Mouse (Mus musculus): Measurements from ENCODE around the gene Eif1b. TPM values are rescaled to one million over a fixed set of nuclear protein-coding genes. Genes with fewer than 3 reads are reported as not detected.

Eif1b gene
- polyA plus RNA-seq, 1 experiment from 2014 or later: 310 TPM

DNA sequence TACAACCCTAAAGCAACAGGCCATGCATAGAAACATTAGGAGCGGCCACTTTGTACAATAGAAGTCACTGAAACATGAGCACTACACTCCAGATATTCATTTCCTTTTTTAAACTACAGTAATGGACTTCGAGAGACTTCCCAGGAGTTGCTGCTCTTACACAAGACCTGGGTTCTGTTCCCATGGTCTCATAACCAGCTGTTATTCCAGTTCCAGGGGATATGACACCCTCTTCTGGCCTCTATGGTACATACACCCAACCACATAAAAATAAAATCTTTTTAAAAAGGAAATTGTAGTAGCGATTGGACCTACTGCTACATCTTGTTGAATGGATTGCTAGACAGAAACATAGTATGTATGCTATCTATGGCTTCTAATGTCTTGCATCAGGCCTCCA lies 523 bp upstream of the Eif1b start:
- H3K27ac ChIP-seq (replicated peaks; ENCODE audit: low read depth, low read length): no peak overlapping the region
- peak overlapping the region; percentile 95 for H3K4me3 ChIP-seq (replicated peaks; ENCODE audit: low read depth, low read length)
- peaks cover 15% of the 10 kb centered on the region for H3K4me1 ChIP-seq (ENCODE audit: control insufficient read depth, insufficient read depth, low read length)
- WGBS: 88% methylated on average over 3 of the region's 3 CpGs
- peak overlapping the region; percentile 98; the same call in 1 of the 2 replicates for H3K9ac ChIP-seq (replicated peaks; ENCODE audit: low read length)
- ATAC-seq (ENCODE audit: low FRiP score, low TSS enrichment): no peak
- H3K27me3 ChIP-seq (ENCODE audit: control insufficient read depth, insufficient read depth, low read length): no peaks in the 10 kb centered on the region
- peaks cover 24% of the 10 kb centered on the region for H3K36me3 ChIP-seq (ENCODE audit: control insufficient read depth, insufficient read depth, low read length)
- H3K9me3 ChIP-seq (ENCODE audit: control insufficient read depth, low read length): no peaks in the 10 kb centered on the region
- H3K4me2 ChIP-seq (ENCODE audit: low read length): peak overlapping the region; percentile 86
- no peak for DNase-seq

DNA sequence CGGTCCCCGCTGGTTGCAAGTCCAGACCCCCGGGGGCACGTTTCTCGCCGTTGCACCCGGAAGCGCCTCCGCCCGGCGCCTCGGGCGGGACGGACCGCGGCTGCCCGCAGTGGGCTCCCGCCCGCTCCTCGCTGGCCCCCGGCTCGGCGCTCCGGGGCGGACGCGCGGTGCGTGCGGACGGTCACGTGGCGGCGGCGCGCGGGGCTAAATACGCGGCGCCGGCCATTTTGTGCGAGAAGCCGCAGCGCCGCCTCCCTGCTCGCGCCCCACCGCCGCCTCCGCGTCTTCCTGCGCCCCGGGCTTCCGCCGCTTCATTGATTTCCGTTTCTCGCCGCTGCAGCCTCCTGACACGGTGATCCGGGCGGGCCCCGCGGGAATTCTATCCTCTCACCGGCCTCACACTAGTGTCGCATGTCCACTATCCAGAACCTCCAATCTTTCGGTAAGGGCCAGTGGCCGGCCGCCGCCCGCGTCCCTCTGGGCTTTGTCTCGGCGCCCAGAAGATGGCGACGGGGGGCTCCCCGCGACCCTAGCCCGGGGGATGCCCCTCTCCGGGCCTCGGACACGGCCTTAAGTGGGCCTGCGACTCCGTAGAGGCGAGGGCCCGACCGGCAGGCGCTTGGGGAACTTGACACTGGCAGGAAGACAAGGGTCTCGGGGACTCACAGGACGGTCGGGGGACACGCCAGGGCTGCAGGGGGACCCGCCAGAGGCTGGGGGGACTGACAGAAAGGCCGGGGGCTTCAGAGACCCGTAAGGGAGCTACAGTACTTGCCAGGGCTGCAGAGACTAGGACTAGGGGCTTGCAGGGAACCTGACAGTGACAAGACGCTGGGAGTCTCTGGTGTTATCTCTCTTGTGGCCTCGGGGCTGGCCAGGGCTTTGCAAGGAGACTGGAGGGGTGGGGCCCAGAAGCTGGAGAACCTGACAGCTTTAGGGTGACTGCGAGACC lies 644 bp downstream of the Eif1b start:
- DNase-seq: peak; percentile 95
- no peaks in the 10 kb centered on the region for H3K27me3 ChIP-seq (ENCODE audit: control insufficient read depth, insufficient read depth, low read length)

DNA sequence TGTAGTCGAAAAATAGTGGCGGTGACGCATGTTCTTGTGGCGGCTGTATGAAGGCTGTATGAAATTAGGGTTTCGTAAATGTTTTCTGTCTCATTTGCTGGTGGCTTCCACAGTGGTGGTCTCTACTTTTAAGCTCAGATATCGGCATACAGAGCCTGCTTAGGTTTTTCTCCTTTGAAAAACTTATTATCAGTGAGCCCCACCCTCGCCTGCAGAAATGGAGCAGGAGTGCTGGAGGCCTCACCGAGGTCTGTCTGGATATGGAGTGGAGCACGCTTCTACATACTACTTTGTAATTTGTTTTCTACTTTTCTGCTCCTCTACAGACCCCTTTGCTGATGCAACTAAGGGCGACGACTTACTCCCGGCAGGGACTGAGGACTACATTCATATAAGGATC lies 1.7 kb downstream of the Eif1b start:
- H3K4me1 ChIP-seq (ENCODE audit: control insufficient read depth, insufficient read depth, low read length): peaks cover 15% of the 10 kb centered on the region
- DNase-seq (no peak), ATAC-seq (ENCODE audit: low FRiP score, low TSS enrichment) (no peak)
- no peaks in the 10 kb centered on the region for H3K9me3 ChIP-seq (ENCODE audit: control insufficient read depth, low read length)
- H3K9ac ChIP-seq (replicated peaks; ENCODE audit: low read length): peak overlapping the region; percentile 98
- H3K4me2 ChIP-seq (ENCODE audit: low read length): peak overlapping the region; percentile 86
- peaks cover 31% of the 10 kb centered on the region for H3K36me3 ChIP-seq (ENCODE audit: control insufficient read depth, insufficient read depth, low read length)
- no peaks in the 10 kb centered on the region for H3K27me3 ChIP-seq (ENCODE audit: control insufficient read depth, insufficient read depth, low read length)
- H3K4me3 ChIP-seq (replicated peaks; ENCODE audit: low read depth, low read length): peak overlapping the region; percentile 95
- 81% methylated on average over 12 of the region's 12 CpGs for WGBS
- no peak overlapping the region for H3K27ac ChIP-seq (replicated peaks; ENCODE audit: low read depth, low read length)

More for the DNA sequence above, 644 bp downstream of the Eif1b start:
- ATAC-seq (ENCODE audit: low FRiP score, low TSS enrichment): peak; percentile 85
- Histone ChIP-seq H3K4me1 (ENCODE audit: control insufficient read depth, insufficient read depth, low read length) (peaks cover 15% of the 10 kb centered on the region), H3K27ac (replicated peaks; ENCODE audit: low read depth, low read length) (peak overlapping the region; percentile 91), H3K4me3 (replicated peaks; ENCODE audit: low read depth, low read length) (peak overlapping the region; percentile 95), H3K36me3 (ENCODE audit: control insufficient read depth, insufficient read depth, low read length) (peaks cover 31% of the 10 kb centered on the region), H3K9ac (replicated peaks; ENCODE audit: low read length) (peak overlapping the region; percentile 98), H3K4me2 (ENCODE audit: low read length) (peak overlapping the region; percentile 86), H3K9me3 (ENCODE audit: control insufficient read depth, low read length) (no peaks in the 10 kb centered on the region)
- under 1% methylated on average over 96 of the region's 97 CpGs for WGBS

DNA sequence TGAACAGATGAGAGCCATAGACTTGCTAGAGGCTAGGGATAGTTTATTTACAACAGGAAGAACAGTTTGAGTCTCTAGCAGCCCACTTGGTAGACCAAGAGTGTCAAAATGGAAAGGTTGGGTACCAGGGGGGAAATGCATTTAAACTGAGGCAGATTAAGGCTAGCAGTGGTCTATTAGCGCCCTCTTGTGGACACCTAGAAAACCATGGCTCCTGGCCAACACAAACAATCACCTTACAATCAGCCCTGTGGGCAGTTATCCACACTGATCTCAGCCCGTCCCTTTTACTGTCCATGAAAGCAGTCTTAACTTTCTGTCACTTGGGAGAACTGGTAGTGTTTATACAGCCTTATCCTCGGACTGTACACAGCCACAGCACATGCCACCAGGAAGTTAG lies 4.7 kb downstream of the Eif1b start:
- Histone ChIP-seq H3K9me3 (ENCODE audit: control insufficient read depth, low read length) (no peaks in the 10 kb centered on the region), H3K9ac (replicated peaks; ENCODE audit: low read length) (no peak overlapping the region), H3K4me1 (ENCODE audit: control insufficient read depth, insufficient read depth, low read length) (peaks cover 15% of the 10 kb centered on the region), H3K27ac (replicated peaks; ENCODE audit: low read depth, low read length) (no peak overlapping the region), H3K36me3 (ENCODE audit: control insufficient read depth, insufficient read depth, low read length) (peaks cover 31% of the 10 kb centered on the region), H3K4me2 (ENCODE audit: low read length) (no peak overlapping the region), H3K27me3 (ENCODE audit: control insufficient read depth, insufficient read depth, low read length) (no peaks in the 10 kb centered on the region), H3K4me3 (replicated peaks; ENCODE audit: low read depth, low read length) (no peak overlapping the region)
- DNase-seq (peak; percentile 90), ATAC-seq (ENCODE audit: low FRiP score, low TSS enrichment) (no peak)
- 5% methylated on average over 3 of the region's 3 CpGs for WGBS

- 81% methylated on average over 5 of the region's 5 CpGs for WGBS
- ATAC-seq (ENCODE audit: low FRiP score, low TSS enrichment) (no peak), DNase-seq (no peak)
- H3K9me3 ChIP-seq (ENCODE audit: control insufficient read depth, low read length): no peaks in the 10 kb centered on the region
- H3K9ac ChIP-seq (replicated peaks; ENCODE audit: low read length): no peak overlapping the region
- no peaks in the 10 kb centered on the region for H3K27me3 ChIP-seq (ENCODE audit: control insufficient read depth, insufficient read depth, low read length)
- H3K27ac ChIP-seq (replicated peaks; ENCODE audit: low read depth, low read length): no peak overlapping the region
- H3K4me3 ChIP-seq (replicated peaks; ENCODE audit: low read depth, low read length): no peak overlapping the region
- H3K36me3 ChIP-seq (ENCODE audit: control insufficient read depth, insufficient read depth, low read length): peaks cover 31% of the 10 kb centered on the region
- no peak overlapping the region for H3K4me2 ChIP-seq (ENCODE audit: low read length)
- H3K4me1 ChIP-seq (ENCODE audit: control insufficient read depth, insufficient read depth, low read length): peaks cover 13% of the 10 kb centered on the region
These were observed 6.0 kb downstream of the Eif1b start for GRCm38 (mm10) chr9:120497983-120498382.

GRCm38 (mm10) chr9:120501191-120501902 lies 9.3 kb downstream of the Eif1b start:
- H3K9me3 ChIP-seq (ENCODE audit: control insufficient read depth, low read length): 0 out of 2 replicates have a peak, but pooled peaks cover 2% of the 10 kb centered on the region
- H3K4me2 ChIP-seq (ENCODE audit: low read length): no peak overlapping the region
- H3K36me3 ChIP-seq (ENCODE audit: control insufficient read depth, insufficient read depth, low read length): peaks cover 7% of the 10 kb centered on the region; the same call in 1 of the 2 replicates
- H3K4me3 ChIP-seq (replicated peaks; ENCODE audit: low read depth, low read length): no peak overlapping the region
- H3K9ac ChIP-seq (replicated peaks; ENCODE audit: low read length): no peak overlapping the region
- no peak overlapping the region for H3K27ac ChIP-seq (replicated peaks; ENCODE audit: low read depth, low read length)
- H3K27me3 ChIP-seq (ENCODE audit: control insufficient read depth, insufficient read depth, low read length): no peaks in the 10 kb centered on the region
- no peak for DNase-seq
- H3K4me1 ChIP-seq (ENCODE audit: control insufficient read depth, insufficient read depth, low read length): no peaks in the 10 kb centered on the region
- WGBS: 41% methylated on average over 10 of the region's 10 CpGs
- no peak for ATAC-seq (ENCODE audit: low FRiP score, low TSS enrichment)

DNA sequence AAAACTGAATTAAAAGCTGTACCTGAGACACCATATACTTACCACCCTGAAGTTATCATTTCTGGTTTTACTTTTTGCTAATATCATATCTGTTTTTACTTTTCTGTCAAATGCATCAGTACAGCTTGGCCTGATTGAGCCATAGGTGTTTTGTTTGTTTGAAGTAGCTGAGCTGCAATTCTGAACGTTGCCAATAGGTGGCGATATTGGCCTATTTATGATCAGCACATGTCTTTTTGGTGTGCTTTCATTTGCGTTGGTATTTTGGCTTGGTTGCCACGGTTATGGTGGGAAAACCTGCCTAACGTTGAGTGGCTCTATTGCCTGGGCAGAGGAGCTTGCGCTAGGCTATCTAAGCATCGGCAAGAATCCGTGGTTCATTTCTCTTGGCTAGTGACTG lies 10.0 kb downstream of the Eif1b start:
- peak overlapping the region; percentile 20; the same call in 1 of the 2 replicates for H3K9ac ChIP-seq (replicated peaks; ENCODE audit: low read length)
- no peak overlapping the region for H3K4me2 ChIP-seq (ENCODE audit: low read length)
- 0 out of 2 replicates have a peak, but pooled peaks cover 7% of the 10 kb centered on the region for H3K9me3 ChIP-seq (ENCODE audit: control insufficient read depth, low read length)
- DNase-seq (peak; percentile 95), ATAC-seq (ENCODE audit: low FRiP score, low TSS enrichment) (no peak; the same call in 1 of the 2 replicates)
- no peaks in the 10 kb centered on the region for H3K4me1 ChIP-seq (ENCODE audit: control insufficient read depth, insufficient read depth, low read length)
- peaks cover 5% of the 10 kb centered on the region; the same call in 1 of the 2 replicates for H3K36me3 ChIP-seq (ENCODE audit: control insufficient read depth, insufficient read depth, low read length)
- 7% methylated on average over 8 of the region's 8 CpGs for WGBS
- H3K4me3 ChIP-seq (replicated peaks; ENCODE audit: low read depth, low read length): no peak overlapping the region
- no peak overlapping the region for H3K27ac ChIP-seq (replicated peaks; ENCODE audit: low read depth, low read length)
- no peaks in the 10 kb centered on the region for H3K27me3 ChIP-seq (ENCODE audit: control insufficient read depth, insufficient read depth, low read length)

DNA sequence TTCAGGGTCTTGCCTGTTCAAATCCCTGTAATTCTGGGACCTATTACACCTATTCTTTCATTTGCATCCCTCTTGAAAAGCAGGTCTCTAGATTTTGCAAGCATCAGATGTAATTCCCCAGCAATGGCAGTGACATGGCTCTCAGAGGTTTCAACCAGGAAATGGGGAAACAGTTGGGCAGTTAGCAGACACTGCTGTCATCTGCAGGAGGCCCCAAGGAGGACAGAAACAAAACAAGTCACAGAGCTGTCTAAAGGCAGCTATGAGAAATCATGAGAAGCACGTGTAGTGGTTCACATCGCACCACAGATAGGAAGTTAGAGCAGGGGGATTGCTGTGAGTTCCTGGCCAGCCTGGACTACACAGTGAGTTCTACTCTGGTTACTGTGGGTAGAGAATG lies 12.4 kb downstream of the Eif1b start:
- H3K4me3 ChIP-seq (replicated peaks; ENCODE audit: low read depth, low read length): no peak overlapping the region
- WGBS: 86% methylated on average over 2 of the region's 2 CpGs
- no peaks in the 10 kb centered on the region for H3K27me3 ChIP-seq (ENCODE audit: control insufficient read depth, insufficient read depth, low read length)
- H3K27ac ChIP-seq (replicated peaks; ENCODE audit: low read depth, low read length): no peak overlapping the region
- ATAC-seq (ENCODE audit: low FRiP score, low TSS enrichment) (no peak), DNase-seq (no peak)
- no peak overlapping the region for H3K4me2 ChIP-seq (ENCODE audit: low read length)
- no peaks in the 10 kb centered on the region for H3K36me3 ChIP-seq (ENCODE audit: control insufficient read depth, insufficient read depth, low read length)
- 0 out of 2 replicates have a peak, but pooled peaks cover 7% of the 10 kb centered on the region for H3K9me3 ChIP-seq (ENCODE audit: control insufficient read depth, low read length)
- H3K4me1 ChIP-seq (ENCODE audit: control insufficient read depth, insufficient read depth, low read length): no peaks in the 10 kb centered on the region
- H3K9ac ChIP-seq (replicated peaks; ENCODE audit: low read length): no peak overlapping the region

Data from midbrain, embryonic 14.5 days (tissue).